Mouse (Mus musculus) forebrain, embryonic 11.5 days (tissue): Measurements from ENCODE around the gene Kif16b. TPM values are rescaled to one million over a fixed set of nuclear protein-coding genes. Genes with fewer than 3 reads are reported as not detected.

Experiments
- ATAC-seq: fragments of 200-750 bp; cut with Nextera tagmentation; replicated peaks from 2 replicates; pipeline ENCODE4 v1.8.0; 2017; ENCODE audit warnings: moderate TSS enrichment; ENCODE audit not compliant: low FRiP score
- DNase-seq: peaks from one replicate; pipeline ENCODE4 v3.0.0-alpha.2; 2017; ENCODE audit warnings: low spot score
- H3K27ac ChIP-seq: fragments of 300-500 bp; sonication (generic); 2 replicates; pipeline ENCODE4 v1.5.1; 2014; ENCODE audit warnings: low read depth, low read length
- H3K27me3 ChIP-seq: fragments of 300-500 bp; sonication (generic); 2 replicates; pipeline ENCODE4 v1.6.1; 2014; ENCODE audit warnings: mild to moderate bottlenecking, low read length, mixed read lengths; ENCODE audit not compliant: control insufficient read depth, insufficient read depth
- H3K36me3 ChIP-seq: fragments of 300-500 bp; sonication (generic); 2 replicates; pipeline ENCODE4 v1.6.1; 2014; ENCODE audit warnings: mild to moderate bottlenecking, low read length, moderate library complexity, mixed read lengths; ENCODE audit not compliant: control insufficient read depth, insufficient read depth
- H3K4me1 ChIP-seq: fragments of 300-500 bp; sonication (generic); replicated peaks from 2 replicates; pipeline ENCODE4 v1.6.1; 2014; ENCODE audit warnings: low read length, mixed read lengths; ENCODE audit not compliant: control insufficient read depth, insufficient read depth
- H3K4me2 ChIP-seq: fragments of 300-500 bp; sonication (generic); 2 replicates; pipeline ENCODE4 v1.6.1; 2014; ENCODE audit warnings: low read depth, mild to moderate bottlenecking, low read length, moderate library complexity, mixed read lengths; ENCODE audit not compliant: severe bottlenecking
- H3K4me3 ChIP-seq: fragments of 300-500 bp; sonication (generic); 2 replicates; pipeline ENCODE4 v1.5.1; 2014; ENCODE audit warnings: low read depth, low read length
- H3K9ac ChIP-seq: fragments of 300-500 bp; sonication (generic); 2 replicates; pipeline ENCODE4 v1.6.1; 2014; ENCODE audit warnings: low read length
- H3K9me3 ChIP-seq: fragments of 300-500 bp; sonication (generic); 2 replicates; pipeline ENCODE4 v1.6.1; 2016; ENCODE audit warnings: low read length, mixed read lengths; ENCODE audit not compliant: control insufficient read depth
- WGBS: fragments of 180-500 bp; shearing (Covaris S2); extraction: QIAGEN DNeasy Blood & Tissue Kit; methylation state at CpG from one replicate; pipeline ENCODE4 v1.1.7; 2014; 5-methylcytosine and 5-hydroxymethylcytosine counted together
- polyA plus RNA-seq: library from polyadenylated mRNA; unstranded; fragments of >200 nt; fragmentation: Nextera tagmentation; extraction: Ambion mirVana; gene quantifications from 2 replicates; pipeline ENCODE4 v1.2.1, GENCODE M21; 2014

The Kif16b gene
- polyA plus RNA-seq, result 6.5 and 8.9 TPM in 2 replicates

DNA sequence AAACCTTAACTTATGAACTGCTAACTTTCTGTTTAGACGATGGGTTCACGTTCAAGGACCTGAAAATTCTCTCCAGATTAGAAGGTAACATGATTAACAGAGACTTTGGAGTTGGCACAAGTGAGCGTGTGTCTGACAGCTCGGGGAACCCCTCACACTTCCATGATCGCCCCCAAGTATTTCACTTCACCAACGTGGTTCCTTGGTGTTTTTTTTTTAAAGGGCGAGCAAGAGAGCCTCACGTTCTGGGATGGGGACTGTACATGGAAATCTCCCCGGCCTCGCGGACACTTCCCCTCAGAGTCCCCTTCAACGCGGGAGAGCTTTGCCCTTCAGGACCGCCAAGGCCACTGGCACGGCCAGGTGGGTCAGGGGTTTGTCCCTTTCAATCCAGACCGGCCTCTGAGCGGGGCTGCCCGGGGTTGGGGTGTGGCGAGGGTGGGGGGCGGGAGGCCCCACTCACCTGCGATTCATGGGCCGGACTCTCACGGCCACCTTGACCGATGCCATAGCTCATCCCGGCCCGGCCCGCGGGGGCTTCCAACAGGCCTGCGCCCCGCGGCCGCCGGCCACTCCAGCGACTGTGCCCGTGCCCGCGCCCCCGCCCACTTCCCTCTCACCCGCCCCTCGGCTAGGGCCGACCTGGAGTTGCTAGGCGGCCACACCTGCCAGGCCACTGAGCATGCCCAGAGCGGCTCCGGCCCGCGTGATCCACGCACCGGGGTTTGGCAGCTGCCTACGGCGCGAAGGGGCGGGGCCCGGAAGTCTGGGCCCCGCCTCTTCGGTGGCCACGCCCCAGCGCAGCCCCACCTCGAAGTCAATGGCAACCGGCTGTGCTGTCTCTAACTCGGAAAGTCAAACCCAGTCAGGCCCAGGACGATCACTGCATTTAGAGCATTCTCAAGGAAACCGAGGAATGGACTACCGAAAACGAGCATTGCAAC is at the start of gene Kif16b:
TSS of gene Kif16b (minus strand) at position 670 of the 944 bp plus-strand sequence.
- Histone ChIP-seq H3K4me3 (peak within 1 kb of the TSS; percentile 69), H3K27ac (no peak within 1 kb of the TSS), H3K27me3 (no peaks in the 10 kb centered on the region), H3K36me3 (no peaks in the 10 kb centered on the region), H3K9ac (peak within 1 kb of the TSS; percentile 70), H3K4me2 (peak within 1 kb of the TSS; percentile 73), H3K4me1 (no peaks in the 10 kb centered on the region; the same call in 1 of the 2 replicates), H3K9me3 (no peaks in the 10 kb centered on the region)
- DNase-seq, result peak; percentile 94
- 2% methylated on average over 64 of the region's 64 CpGs for WGBS
- ATAC-seq, result peak; percentile 93

DNA sequence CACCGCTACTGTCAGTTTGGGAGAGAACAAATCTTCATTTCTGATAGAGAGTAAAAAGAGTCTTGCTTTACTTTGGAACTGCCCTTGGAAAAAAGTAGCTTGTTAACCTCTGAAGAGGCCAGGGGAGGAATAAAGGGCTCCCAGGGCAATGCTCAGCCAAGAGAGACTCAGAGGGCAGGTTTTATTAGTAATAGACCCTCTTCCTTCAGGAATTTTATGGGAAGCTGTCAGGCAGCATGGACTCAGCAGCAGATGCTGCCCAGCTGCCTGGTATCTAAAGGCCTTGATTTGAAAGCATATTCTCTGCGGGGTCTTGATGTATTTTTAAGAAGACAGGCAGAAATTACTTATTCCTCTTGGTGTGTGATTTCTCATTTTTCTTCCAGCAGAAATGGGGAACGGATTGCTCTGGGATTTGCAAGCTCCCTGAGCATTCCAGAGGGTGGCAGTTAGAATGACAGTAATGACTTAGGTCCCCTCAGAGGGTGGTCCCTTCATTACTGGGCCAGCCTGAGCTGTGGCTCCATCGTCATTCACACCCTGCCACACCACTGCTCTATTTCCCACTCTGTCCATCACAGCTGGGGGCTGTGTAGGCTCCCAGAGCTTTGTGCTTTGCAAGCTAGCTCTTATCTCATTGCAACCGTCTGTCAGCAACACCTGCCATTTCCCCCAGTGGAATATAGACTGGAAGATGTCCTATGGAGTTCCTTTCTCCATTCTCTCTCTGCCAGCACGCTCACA is 39.7 kb upstream of the Kif16b start:
- 72% methylated on average over 6 of the region's 6 CpGs for WGBS
- H3K9me3 ChIP-seq, result no peaks in the 10 kb centered on the region
- H3K4me2 ChIP-seq, result no peak overlapping the region
- no peaks in the 10 kb centered on the region for H3K27me3 ChIP-seq
- H3K4me3 ChIP-seq, result no peak overlapping the region
- ATAC-seq, result 0 out of 2 replicates have a peak, but pooled peaks have one; percentile 30
- no peak for DNase-seq
- no peak overlapping the region for H3K9ac ChIP-seq
- H3K36me3 ChIP-seq, result no peaks in the 10 kb centered on the region
- H3K4me1 ChIP-seq, result no peaks in the 10 kb centered on the region
- no peak overlapping the region for H3K27ac ChIP-seq

DNA sequence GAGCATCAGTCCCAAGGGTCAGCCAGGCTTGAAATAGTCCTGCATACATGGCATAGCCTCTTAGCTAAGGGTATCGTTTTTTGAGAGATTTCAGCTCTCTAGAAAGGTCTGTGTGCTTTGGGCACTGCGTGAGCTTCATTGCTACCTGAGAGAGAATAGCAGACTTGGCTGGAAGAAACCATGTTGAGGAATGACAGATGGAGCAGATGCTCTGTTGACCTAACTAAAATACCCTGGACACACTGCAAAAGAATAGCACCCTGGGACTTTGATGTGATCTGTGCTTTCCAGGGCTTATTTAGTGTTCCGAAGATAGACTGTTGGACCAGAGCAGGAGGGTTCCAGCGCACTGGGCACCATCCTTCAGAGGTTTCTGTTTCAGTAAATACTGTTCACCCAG is 29.1 kb upstream of the Kif16b start:
- 84% methylated on average over 4 of the region's 4 CpGs for WGBS
- Histone ChIP-seq H3K9ac (no peak overlapping the region), H3K27me3 (no peaks in the 10 kb centered on the region), H3K4me1 (no peaks in the 10 kb centered on the region), H3K4me2 (no peak overlapping the region), H3K36me3 (no peaks in the 10 kb centered on the region), H3K9me3 (no peaks in the 10 kb centered on the region), H3K27ac (no peak overlapping the region), H3K4me3 (no peak overlapping the region)
- DNase-seq (no peak), ATAC-seq (no peak)

DNA sequence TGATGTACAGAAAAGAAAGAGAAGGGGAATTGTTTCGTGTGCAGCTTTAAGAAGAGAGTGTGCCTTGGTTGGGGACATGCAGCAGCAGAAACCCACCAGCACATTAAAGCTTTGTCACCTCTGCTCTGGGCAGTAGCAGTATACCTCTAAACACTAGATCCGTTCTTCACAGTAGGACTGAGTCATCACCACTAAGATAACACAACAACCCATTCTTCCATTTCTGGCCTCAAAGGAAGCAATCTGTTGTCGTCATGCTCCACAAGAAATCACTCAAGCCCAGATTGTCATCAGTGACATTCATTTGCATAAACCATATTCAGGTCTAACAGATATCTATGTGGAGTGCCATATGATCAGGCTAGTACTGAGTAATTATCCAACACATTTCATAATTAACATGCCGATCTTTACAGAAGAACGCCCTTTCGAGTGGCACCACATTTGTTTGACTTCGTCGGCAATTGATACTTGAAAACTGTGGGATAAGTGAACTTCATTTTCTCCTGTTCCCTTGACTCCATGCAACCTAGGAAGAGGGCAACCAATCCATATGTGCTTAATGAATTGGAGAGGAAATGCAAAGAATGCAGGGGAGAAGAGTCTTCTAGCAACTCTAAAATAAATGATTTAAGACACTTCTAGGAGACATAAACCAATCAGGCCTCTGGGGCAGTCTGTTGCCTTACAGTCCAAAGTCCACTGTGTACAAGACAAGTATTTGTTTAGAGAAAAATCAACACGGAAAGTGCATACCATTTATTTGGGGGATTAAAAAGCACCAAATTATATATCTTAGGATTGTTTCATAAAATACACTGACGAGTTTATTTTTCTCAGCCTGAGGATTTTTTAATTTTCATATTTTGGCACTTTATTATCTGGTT is 28.1 kb upstream of the Kif16b start:
- DNase-seq (no peak), ATAC-seq (no peak)
- Histone ChIP-seq H3K4me2 (no peak overlapping the region), H3K27ac (no peak overlapping the region), H3K27me3 (no peaks in the 10 kb centered on the region), H3K36me3 (no peaks in the 10 kb centered on the region), H3K9ac (no peak overlapping the region), H3K4me3 (no peak overlapping the region), H3K9me3 (no peaks in the 10 kb centered on the region), H3K4me1 (no peaks in the 10 kb centered on the region)
- WGBS, result 81% methylated on average over 10 of the region's 10 CpGs

DNA sequence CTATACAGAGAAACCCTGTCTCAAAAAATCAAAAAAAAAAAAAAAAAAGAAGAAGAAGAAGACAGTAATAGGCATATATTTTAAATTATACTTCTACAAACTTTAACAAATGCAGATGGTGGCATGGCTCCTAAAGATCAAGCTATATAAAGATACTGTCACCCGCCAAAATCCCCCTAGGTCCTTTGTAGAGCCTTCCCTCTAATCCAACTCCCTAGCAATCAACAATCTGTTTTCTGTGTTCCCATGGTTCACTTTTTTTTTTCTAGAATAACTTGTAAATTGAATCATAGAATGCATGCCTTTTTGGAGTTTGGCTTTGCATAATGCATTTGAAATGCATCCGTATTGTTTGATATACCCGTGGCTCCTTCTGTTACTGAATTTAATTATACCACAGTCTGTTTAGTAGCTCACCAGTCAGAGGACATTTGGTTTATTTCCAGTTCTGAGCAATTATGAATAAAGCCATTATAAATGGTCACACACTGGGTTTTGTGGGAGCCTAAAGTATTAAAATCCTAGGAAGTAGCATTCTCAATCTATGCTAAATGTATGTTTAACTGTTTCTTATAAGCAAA is 9.6 kb upstream of the Kif16b start:
- Histone ChIP-seq H3K4me3 (no peak overlapping the region), H3K9me3 (no peaks in the 10 kb centered on the region), H3K4me2 (no peak overlapping the region), H3K27me3 (no peaks in the 10 kb centered on the region), H3K9ac (no peak overlapping the region), H3K4me1 (no peaks in the 10 kb centered on the region), H3K27ac (no peak overlapping the region), H3K36me3 (no peaks in the 10 kb centered on the region)
- no peak for ATAC-seq
- no peak for DNase-seq
- 85% methylated on average over 3 of the region's 3 CpGs for WGBS

DNA sequence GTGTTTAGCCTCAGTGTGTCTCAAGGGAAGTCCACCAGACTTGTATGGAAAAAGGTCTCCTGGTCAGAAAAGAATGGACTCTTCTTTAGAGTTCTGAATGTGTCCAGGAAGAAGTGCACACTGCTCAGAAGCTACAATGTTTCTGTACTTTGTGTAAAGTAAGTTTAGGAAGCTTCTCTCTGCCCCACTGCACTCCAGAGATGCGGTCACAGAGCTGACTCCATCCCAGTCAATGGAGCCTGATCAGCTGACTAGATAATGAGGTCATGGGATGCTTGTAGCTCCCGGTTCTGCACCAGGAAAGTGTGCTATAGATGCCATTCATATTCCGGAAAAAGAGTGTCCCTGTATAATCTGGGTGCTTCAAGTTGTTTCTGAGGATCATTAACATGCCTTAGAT is 7.9 kb upstream of the Kif16b start:
- 79% methylated on average over 3 of the region's 3 CpGs for WGBS
- no peak overlapping the region for H3K27ac ChIP-seq
- ATAC-seq, result no peak
- H3K9me3 ChIP-seq, result no peaks in the 10 kb centered on the region
- no peaks in the 10 kb centered on the region for H3K4me1 ChIP-seq
- H3K27me3 ChIP-seq, result no peaks in the 10 kb centered on the region
- no peak overlapping the region for H3K4me2 ChIP-seq
- H3K4me3 ChIP-seq, result no peak overlapping the region
- no peak for DNase-seq
- no peaks in the 10 kb centered on the region for H3K36me3 ChIP-seq
- no peak overlapping the region for H3K9ac ChIP-seq

DNA sequence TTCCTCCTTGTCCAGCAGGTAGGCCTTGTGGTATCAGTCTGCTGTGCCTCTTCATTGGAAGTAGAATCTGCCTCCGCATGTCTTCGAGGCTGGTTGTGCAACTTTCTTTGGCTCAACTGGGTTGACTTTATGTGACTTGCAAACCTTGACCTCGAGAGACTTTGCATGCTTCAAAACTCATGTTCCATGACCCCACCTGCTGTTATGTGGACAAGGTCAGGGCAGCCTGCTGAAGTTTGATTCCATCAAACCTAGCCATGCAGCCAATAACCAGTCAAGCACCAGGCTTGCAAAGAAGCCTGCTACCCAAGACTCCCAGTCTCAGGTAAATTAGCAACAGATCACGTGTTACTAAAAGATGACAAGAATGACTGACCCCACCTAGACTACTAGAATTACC is 5.7 kb upstream of the Kif16b start:
- Histone ChIP-seq H3K4me1 (no peaks in the 10 kb centered on the region; the same call in 1 of the 2 replicates), H3K9me3 (no peaks in the 10 kb centered on the region), H3K9ac (no peak overlapping the region), H3K27me3 (no peaks in the 10 kb centered on the region), H3K4me3 (no peak overlapping the region), H3K27ac (no peak overlapping the region), H3K4me2 (no peak overlapping the region), H3K36me3 (no peaks in the 10 kb centered on the region)
- 92% methylated on average over 4 of the region's 4 CpGs for WGBS
- ATAC-seq, result no peak
- no peak for DNase-seq
